Mouse (Mus musculus) bone marrow macrophage, adult 2 months (primary cell): Measurements from ENCODE around the gene Myct1.

ENCODE experiments used
- CTCF ChIP-seq: IDR thresholded peaks from 2 replicates; pipeline ENCODE4 v1.5.1; 2012; ENCODE audit warnings: low read depth, mild to moderate bottlenecking, low read length, moderate library complexity
- POLR2A ChIP-seq: IDR thresholded peaks from 2 replicates; pipeline ENCODE4 v1.6.1; 2012; ENCODE audit warnings: mild to moderate bottlenecking, low read depth, low read length, borderline replicate concordance

DNA sequence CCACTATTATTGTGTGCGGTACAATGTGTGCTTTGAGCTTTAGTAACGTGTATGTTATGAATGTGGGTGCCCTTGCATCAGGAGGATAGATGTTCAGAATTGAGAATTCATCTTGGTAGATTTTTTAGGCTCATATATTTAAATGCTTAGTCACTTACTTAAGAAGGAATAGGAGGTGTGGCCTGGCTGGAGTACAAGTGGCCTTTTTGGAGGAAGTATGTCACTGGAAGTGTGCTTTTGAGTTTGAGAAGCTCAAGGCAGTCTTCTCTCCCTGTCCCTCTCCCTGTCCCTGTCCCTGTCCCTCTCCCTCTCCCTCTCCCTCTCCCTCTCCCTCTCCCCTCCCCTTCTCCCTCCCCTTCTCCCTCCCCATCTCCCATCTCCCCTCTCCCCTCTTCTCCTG lies 2.5 kb upstream of the Myct1 start:
- no peak for TF ChIP-seq POLR2A
- no peak for TF ChIP-seq CTCF
